Mouse (Mus musculus) olfactory bulb, adult 2 months (tissue): ENCODE results near the gene Cep57l1.

Experiments used
- CTCF ChIP-seq: fragments of 200-500 bp; IDR thresholded peaks from 2 replicates; pipeline ENCODE4 v1.5.1; 2012; ENCODE audit warnings: low read depth, mild to moderate bottlenecking, low read length, moderate library complexity; ENCODE audit not compliant: insufficient read depth
- POLR2A ChIP-seq: fragments of 200-500 bp; IDR thresholded peaks from 2 replicates; pipeline ENCODE4 v1.6.1; 2012; ENCODE audit warnings: mild to moderate bottlenecking, low read depth, low read length, moderate library complexity; ENCODE audit not compliant: insufficient read depth

DNA sequence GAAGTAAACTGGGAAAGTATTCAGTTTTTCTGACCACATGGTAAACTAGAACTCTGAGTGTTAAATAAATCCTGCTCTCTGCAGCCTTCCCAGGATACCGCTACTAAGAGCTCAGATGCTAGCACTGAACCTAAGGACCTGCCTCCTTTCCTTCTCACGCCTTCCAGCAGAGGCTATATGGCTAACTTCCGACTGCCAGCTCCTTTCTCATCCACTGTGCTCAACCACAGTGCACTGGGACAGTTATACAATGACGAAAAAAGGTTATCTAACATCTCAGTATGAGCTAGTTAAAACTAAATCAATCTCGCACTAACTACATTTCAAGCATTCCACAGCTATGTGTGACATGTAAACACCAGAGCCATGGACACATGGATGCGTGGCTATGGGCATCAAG is 134.4 kb downstream of the Cep57l1 start:
- TF ChIP-seq POLR2A (no peak), CTCF (no peak)
